Mouse (Mus musculus): Measurements from ENCODE around the gene Paf1. TPM values are rescaled to one million over a fixed set of nuclear protein-coding genes. Genes with fewer than 3 reads are reported as not detected.

Gene Paf1
- total RNA-seq, 2 experiments from 2014 or later = 24.9 to 29.4 TPM

- DNase-seq = peak; percentile 100
These were observed 43.6 kb downstream of the Paf1 start for GRCm38 (mm10) chr7:28436271-28436904.

GRCm38 (mm10) chr7:28436932-28437570, 44.3 kb downstream of the Paf1 start, which contains the start of gene Gmfg:
TSS of gene Gmfg (plus strand) at chr7:28437447.
- DNase-seq = peak; percentile 70

DNA sequence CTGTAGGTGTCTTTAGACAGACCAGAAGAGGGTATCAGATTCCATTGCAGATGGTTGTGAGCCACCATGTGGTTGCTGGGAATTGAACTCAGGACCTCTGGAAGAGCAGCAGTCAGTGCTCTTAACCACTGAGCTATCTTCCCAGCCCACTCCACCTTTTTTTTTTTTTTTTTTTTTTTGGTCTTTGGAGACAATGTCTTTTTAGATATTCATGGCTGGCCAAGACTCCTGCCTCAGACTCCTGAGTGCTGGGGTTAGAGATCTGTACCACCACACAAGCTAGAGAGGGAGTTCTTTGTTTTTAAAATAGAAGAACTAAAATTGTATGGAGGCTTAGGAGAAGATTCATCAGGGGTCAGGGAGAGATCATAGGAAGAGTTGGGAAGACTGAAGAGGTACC, 45.2 kb downstream of the Paf1 start:
- no peak for DNase-seq

DNA sequence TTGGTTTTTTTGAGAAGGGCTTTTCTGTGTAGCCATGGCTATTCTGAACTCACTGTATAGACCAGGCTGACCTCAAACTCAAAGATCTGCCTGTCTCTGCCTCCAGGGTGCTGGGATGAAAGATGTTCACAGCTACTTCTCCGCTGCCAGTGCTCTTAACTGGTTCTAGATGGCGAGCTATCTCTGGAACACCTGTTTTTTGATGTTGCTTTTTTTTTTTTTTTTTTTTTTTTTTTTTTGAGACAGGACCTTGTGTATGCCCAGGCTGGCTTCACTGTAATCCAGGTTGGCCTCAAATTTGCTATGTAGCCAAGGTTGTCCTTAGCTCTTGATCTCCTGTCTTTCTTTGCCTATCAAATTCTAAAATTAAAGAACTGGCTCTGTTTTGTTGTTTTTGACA, 46.0 kb downstream of the Paf1 start:
- no peak for DNase-seq

GRCm38 (mm10) chr7:28440739-28441138, 48.0 kb downstream of the Paf1 start:
- DNase-seq = peak; percentile 41

GRCm38 (mm10) chr7:28441776-28442485, 49.2 kb downstream of the Paf1 start:
- no peak for DNase-seq

DNA sequence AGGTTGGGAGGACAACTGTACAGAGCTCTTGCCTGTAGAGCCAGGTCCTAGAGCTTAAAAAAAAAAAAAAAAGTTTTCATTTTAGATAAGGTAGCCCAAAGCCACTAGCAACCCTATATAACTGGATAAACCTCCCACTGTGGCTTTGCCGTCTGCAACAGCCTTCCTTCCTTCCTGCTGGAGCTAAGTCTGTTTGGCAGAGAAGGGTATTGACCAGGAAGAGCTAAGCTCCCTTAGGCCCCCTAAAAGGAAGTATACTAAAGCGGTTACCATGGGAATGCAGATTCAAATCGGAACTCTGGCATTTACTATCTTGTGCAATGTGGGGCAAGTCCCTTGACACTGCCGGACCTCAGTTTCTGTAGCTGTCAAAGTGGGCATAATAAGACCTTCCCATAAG, 49.9 kb downstream of the Paf1 start:
- no peak for DNase-seq

DNA sequence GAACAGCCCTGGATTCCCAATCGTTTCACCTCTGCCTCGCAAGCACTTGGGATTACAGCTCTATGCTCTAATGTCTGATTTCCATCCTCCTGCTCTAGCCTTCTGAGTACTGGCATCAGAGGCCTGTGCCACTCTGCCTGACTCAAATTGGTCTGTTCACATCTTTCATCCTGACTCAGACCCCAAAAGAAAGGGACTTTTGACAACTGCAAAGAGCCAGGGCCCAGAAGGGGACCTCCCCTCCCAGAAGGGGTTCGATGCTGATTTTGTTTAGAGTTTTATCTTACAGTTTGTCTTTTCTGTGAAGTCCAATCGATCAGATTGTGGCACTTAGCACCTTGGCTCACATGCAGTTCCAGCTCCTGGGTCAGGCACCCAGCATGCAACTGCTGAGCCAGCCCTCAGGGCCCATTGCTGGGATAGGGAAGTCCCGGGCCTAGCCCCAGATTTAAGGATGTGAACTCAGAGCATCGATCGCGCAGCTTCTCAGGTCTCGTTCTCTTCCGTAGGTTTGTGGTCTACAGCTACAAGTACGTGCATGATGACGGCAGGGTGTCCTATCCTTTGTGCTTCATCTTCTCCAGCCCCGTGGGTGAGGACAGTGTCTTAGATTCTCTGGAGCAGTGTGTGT, 51.7 kb downstream of the Paf1 start:
- no peak for DNase-seq

DNA sequence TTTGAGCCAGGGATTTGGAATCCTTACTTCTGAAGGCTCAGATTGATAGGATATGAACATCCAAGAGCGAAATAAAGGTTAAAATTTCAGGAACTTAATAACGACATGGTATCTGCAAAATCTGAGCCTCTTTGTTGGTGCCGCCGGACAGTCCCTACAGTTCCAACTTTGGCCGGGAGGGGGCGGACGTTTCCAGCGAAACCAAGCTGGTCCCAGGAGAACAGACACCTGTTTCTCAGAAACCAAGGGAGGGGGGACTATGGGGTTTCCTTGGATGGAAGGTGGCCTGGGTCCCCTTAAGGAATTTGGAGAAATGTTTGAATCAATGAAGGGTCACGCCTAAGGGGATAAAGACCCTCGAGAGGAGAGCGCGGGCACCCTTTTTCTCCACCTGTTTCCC, 53.7 kb downstream of the Paf1 start:
- peak; percentile 55 for DNase-seq

DNA sequence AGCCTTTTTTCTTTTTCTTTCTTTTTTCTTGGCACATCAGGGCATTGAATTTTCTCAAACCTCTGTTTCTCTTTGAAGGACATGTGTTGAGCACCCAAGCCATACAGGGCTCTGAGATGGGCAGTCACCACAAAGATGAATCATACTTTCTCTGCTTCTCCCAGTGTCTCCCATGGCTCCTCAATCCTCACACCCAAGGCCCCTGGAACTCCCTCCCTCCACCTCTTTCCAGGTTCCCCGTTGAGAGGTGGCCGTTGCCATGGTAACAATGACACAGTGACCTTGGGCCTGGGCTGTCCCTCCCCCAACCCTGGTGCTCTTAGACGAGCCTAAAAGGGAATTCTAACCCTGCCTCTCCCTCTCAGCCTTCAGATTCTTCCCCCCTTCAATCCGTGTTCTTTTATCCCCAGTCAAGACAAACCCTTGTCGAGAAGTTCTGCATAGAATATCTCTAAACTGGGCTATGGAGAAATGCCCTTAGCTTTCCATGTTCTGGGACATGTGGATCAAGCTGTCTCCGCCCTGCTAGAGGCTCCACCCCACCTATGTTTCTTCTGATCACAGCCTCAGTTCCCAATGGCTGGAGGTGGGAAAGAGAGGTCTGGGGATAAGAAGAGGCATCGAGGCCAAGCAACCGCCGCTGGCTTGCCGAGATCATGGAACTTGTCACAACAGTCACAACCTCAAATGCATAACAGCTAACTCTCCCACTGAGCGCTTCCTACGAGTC, 54.5 kb downstream of the Paf1 start:
- no peak for DNase-seq

DNA sequence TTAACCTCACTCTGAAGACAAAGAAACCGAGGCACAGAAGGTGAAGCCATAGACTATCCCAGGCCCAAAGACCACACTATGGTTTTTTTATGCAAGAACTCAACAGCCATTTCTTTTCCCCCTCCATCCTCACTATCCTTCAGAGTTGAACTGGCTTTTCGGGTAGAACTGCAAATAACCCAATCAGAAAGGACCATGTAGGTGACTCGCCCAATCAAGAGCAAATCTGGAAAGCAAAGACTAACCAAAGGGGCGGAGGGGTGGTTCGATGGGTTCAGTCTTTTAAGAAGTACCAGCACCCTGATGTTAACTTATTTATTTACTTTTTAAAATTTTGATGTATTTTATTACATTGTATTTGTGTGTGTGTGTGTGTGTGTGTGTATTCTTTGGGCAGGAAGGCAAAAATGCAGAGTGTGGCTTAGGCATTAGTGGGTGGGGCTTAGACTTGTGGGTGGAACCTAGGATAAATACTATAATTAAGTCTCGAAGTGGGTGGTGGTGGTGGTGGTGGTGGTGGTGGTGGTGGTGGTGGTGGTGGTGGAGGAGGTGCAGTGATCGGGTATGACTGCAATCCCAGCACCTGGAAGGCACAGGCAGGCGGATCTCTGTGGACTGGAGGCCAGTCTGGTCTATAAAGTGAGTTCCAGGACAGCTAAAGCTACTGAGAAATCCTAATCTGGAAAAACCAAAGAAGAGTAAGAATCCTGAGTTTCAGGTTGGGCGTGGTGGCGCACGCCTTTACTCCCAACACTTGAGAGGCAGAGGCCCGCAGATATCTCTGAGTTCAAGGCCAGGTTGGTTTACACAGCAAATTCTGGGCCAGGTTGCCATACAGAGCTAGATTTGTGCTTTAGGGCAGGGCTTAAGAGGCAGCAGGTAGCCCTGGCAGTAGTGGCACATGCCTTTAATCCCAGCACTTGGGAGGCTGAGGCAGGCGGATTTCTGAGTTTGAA, 55.4 kb downstream of the Paf1 start:
- no peak for DNase-seq

Other genes with a start within 250 kb of the Paf1 start
- 10 to 100 TPM; 21.8 to 24.3 TPM for gene Fbl, start 223.2 kb upstream of the Paf1 start, total RNA-seq (2021)
- 10 to 100 TPM; 91.6 to 95.8 TPM for gene Dyrk1b, start 213.5 kb upstream of the Paf1 start, total RNA-seq (2021)
- 1 to 10 TPM; 5.0 to 5.2 TPM for gene Eid2, start 125.1 kb upstream of the Paf1 start, total RNA-seq (2021)
- 1 to 10 TPM; 4.0 to 4.8 TPM for gene Eid2b, start 115.2 kb upstream of the Paf1 start, total RNA-seq (2021)
- not detected for gene Selenov, start 101.8 kb upstream of the Paf1 start, total RNA-seq (2021)
- not detected for gene Dll3, start 90.7 kb upstream of the Paf1 start, total RNA-seq (2021)
- gene Timm50, start 80.9 kb upstream of the Paf1 start, total RNA-seq (2021) = 10 to 100 TPM; 41.8 to 43.9 TPM
- 10 to 100 TPM; 52.8 to 54.3 TPM for gene Supt5, start 54.2 kb upstream of the Paf1 start, total RNA-seq (2021)
- gene Rps16, start 42.3 kb upstream of the Paf1 start, total RNA-seq (2021) = 100 to 1,000 TPM; 361 to 390 TPM
- 1 to 10 TPM; 4.7 to 7.3 TPM for gene Plekhg2, start 20.4 kb upstream of the Paf1 start, total RNA-seq (2021)
- gene Zfp36, start 12.7 kb upstream of the Paf1 start, total RNA-seq (2021) = 1 to 10 TPM; 7.3 to 7.6 TPM
- gene Med29, start 243 bp upstream of the Paf1 start, total RNA-seq (2021) = 10 to 100 TPM; 19.6 to 20.2 TPM
- 1 to 10 TPM; 1.6 to 4.2 TPM for gene Gmfg, start 44.5 kb downstream of the Paf1 start, total RNA-seq (2021)
- gene Lrfn1, start 59.0 kb downstream of the Paf1 start, total RNA-seq (2021) = under 1 TPM; 0.23 to 0.38 TPM
- not detected for gene Ifnl2, start 117.5 kb downstream of the Paf1 start, total RNA-seq (2021)
- not detected for gene Ifnl3, start 129.9 kb downstream of the Paf1 start, total RNA-seq (2021)
- gene Sycn, start 147.9 kb downstream of the Paf1 start, total RNA-seq (2021) = not detected
- not detected for gene Nccrp1, start 154.3 kb downstream of the Paf1 start, total RNA-seq (2021)
- gene Samd4b, start 205.2 kb downstream of the Paf1 start, total RNA-seq (2021) = 10 to 100 TPM in 1 of 2 experiments, 1 to 10 TPM in 1; 9.8 to 14.0 TPM
- gene Pak4, start 205.2 kb downstream of the Paf1 start, total RNA-seq (2021) = 1 to 10 TPM; 3.0 TPM
- not detected for gene Acp7, start 238.4 kb downstream of the Paf1 start, total RNA-seq (2021)